Mouse (Mus musculus): ENCODE measurements around the gene Camkmt.

Camkmt gene

DNA sequence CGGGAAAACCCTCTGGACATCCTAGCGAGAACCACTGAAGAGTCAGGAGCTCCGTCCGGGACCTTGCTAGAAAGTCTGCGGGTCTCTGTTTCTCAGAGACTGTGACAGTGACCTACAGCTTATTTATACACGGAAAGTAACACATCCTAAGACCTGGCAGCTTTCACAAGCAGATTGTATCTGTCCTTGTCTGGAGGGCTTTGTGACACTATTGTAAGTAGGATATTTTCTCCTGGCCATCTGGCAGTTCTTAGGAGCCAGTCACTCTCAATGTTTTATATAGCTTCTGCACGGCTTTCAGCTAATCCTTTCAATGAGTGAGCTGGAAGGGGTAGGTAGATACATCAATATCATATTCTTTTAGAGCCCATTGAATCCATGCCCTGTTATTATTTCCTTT, 218.2 kb downstream of the Camkmt start:
- DNase-seq: peak; percentile 16 to 18

DNA sequence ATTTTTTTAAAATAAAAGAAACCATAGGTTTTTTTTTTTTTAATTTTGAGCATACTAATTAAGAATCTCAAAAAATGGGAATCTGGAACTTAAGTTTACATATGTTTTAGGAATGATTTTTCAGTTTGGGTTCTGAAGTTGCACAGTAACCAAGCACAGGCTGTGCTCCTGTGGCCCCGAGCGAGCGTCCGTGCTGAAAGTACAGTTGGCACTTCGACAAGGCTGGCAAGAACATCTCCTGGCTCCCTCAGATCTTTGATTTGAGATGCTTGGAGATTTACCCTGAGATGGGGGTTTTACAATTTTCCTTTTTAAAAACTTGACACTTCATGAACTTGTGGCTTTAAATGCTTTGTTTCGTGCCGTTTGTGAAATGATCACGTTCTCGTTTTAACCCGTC, 218.7 kb downstream of the Camkmt start:
- DNase-seq: peak; percentile 42 to 67

DNA sequence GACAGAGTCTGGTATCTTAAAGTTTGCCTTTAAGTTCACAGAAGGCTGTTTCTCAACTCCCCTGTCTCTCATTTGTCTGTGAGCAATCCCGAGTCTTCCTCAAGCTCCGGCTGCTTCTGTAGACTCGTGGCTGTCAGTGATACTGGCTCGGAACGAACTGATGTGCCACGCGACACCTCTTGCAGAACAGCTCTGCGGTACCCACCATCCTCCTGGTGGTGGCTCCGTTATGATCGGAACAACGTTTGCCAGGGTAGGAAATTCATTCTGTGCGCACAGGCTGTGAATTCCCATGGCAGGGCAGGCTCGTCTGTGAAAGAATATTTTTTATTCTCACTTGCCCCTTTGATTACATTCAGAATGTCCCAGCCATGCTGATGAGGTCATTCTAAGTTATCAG, 221.0 kb downstream of the Camkmt start:
- peak; percentile 15 to 26 for DNase-seq

DNA sequence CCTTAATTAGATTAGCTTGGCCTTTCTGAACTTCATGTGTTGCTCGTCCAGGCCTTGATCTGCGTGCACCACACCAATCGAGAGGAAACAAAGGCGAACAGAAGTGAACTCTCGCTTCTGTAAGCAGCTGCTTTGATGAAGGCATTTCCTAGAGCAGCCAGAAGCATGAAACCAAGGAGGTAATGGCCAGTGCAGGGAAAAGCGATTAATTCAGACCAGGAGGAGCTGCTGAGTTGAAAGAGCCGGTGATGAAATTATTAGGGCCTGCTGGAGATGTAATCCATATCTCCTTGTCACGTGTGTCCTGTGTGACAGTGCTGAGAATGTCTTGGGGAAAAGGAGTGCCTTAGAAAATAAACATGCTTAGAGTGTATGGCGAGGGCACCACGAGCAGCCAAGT, 228.0 kb downstream of the Camkmt start:
- DNase-seq: no peak

DNA sequence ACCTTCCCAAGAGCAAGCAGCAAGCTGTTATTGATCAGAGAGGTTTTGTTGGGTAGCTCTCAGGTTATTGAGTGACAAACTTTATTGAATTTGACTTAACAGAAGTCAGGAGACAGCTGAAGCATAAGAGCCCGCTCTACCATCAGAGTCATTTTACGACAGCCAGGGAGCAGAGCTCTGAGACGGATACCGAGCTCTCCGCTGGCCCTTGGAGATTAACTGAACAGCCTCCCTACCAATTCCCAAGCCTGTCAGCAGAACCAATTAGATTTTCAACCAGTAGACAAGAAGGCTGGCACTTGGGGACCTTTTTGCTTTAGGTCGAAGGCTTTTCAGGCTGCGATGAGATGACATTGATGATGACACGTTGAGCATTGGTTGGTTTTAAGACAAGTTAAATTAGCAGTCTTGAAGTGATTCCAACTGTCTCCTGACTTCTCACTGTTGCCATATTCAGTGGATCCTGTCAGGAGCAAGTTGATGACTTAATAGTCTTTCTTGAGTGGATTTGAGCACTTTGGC, 229.5 kb downstream of the Camkmt start:
- DNase-seq: no peak

DNA sequence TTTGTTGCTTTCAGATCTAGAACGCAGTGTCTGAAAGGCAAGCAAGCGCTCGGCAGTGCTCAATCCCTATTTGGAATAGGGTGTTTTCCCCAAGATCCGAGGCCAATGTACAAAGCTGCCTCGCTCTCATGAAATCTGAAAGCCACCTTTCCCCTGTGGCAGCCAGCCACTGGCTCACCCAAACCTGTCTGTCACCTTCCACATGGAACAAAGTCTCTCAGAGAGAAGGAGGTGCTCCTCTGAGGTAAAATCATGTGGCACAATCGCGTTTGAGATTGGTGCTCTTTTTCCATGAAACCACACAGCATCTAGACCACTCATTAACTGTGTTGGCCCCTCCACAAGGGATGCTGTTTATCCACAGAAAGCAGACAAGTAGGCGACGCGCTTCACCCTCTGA, 238.5 kb downstream of the Camkmt start:
- no peak for DNase-seq

DNA sequence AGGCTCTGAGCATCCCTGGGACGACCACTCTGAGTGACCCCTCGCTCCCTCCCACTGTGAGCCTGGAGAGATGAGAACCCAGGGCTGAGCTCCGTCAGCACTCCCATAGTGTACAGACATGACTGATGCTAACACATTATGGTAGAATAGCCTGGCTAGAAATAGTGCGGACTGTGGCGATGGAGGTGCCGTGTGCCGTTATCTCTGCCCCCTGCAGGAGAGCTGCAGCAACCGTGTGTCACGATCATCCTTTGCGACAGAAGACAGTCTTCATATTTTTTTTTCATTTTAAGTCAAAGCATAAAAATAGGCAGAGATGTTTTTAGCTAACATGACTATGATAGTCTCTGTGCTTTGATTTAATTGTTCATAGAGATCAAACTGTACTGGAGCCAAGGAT, 245.1 kb downstream of the Camkmt start:
- DNase-seq: no peak

DNA sequence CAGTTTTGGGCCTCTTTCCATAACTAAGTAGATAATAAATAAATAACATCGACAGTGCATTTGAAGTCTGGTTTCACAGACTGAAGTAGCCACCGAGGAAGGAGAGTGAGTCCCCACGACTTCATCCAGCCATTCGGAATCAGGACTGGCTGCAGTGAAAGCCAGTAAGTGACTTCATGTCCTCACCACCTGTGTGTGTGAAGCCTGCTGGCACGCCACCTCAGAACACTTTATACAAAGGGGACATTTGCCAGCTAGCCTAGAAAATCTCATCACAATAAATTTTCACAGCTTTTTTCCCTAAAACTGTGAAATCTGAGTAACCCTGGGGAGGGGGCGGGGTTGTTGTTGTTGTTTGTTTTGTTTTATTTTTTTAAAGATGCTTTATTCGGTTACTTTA, 247.3 kb downstream of the Camkmt start:
- DNase-seq: peak; percentile 25 to 53

DNA sequence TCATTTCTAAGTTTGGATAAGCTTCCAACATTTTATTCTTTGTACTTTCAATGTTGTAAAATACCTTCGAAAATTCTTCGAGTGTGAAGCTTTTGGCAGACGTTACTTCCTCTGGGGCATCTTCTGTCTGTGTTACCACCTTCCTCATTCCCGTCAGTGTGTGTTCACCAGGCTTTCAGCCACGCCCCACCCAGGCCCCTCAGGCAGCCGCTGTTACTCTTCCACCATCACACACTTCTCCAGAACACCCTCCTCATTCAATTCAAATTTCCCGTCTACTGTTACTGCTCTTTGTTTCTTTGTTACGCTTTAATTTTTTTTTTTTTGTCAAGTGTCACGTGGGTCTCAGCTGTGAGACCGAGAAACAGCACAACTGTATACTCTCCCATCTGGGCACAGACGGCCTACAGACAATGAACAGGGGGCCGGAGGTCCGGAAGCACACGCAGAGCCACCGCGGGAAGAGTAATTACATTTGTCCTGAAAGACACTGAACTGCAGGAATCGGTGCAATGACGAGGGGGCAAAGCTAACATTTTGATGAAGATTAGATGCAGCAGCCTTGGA, 250.9 kb downstream of the Camkmt start:
- DNase-seq: no peak

DNA sequence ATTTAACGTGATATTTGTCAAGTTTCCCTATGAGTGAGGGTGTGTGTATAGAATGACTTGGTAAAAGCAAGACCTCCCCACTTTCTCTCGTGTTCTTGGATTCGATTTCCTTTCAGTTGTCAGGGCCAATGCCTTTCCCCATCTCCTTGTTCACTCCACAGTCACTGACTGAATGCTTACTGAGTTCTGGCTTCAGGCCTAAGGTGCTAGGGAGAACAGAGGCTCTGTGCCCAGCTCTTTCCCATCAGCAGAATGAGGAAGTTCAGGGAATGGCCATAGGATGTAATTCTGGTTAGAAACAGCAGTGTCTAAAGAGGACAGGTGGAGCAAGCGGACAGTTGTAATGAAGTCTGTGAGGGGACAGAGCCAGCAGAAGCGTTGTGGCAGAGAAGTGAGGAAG, 252.1 kb downstream of the Camkmt start:
- DNase-seq: peak; percentile 41 to 54

DNA sequence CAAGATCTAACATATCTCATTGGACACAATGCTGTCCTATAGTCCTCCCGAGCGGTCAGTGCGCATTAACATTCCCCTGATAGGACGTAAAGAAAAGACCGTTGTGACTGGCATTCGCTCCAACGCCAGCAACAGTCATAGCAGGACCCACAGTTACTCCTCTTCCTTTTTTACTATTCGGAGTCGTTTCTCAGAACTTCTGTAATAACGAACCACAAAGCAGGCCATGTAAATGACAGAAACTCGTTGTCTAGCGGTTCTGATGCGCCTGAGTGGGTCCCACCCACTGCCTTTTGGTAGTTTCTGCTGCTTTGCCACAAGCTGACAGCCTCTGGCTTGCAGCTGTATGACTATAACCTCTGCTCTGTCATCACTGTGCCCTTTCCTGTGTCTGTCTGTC, 253.1 kb downstream of the Camkmt start:
- no peak for DNase-seq

DNA sequence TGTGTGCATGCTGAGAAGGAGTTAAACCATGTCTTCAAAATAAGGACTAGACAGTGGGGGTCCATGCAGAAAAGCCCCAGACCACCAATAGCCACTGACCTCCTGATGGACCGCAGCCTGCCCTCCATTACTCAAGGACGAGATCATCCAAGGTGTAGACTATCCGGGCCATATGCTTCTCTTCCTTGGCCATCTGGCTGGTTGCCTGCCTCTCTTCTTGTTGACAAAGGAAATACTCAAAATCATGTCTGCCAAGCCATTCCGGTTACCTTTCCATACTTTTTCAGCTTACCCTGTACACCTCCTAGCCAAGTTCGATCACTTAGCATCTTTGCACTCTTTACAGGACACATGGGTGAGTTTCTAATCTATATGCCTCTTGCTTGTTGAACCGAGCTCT, 256.3 kb downstream of the Camkmt start:
- peak; percentile 72 to 84 for DNase-seq

DNA sequence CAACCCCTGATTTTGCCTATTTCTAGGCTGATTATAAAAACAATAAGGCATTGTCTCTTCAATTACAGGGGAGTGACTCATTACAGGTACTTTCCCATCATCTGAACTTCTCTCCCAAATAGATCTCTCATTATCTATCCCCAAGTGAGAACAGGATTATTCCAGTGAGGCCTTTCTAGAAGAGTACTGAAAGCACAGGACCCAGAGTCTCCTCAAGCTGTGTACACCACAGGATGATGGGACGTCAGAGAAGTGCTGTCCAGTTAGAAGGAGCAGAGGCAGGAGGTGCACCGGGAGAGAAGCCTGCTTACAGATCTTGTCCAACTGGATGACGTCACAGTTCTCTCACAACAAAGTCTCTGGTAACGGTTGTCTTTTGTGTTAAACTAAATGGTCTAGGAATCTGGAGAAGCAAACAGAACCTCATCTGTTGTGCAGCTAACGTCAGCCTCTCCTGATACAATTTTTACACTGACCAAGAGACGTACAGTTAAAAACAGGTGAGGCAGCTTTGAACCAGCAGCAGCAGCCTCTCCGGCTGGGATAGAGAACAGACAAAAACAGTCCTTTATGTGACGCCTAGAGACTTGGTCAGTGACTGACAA, 259.1 kb downstream of the Camkmt start:
- DNase-seq: no peak

DNA sequence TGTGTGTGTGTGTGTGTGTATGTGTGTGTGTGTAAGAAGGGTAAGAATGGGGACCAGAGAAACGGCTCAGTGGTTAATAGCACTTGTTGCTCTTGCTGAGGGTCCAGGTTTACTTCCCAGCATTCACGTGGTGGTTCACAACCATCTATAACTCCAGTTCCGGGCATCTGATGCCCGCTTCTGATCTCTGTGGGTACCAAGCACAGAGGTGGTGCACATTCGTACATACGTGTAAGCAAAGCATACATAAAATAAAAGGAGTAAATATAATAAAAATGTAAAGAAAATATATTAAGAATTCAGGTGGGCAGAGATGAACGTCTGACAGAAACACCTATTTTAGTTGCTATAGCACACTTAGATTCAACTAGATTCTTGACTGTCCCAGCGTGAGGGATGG, 260.9 kb downstream of the Camkmt start:
- no peak for DNase-seq

DNA sequence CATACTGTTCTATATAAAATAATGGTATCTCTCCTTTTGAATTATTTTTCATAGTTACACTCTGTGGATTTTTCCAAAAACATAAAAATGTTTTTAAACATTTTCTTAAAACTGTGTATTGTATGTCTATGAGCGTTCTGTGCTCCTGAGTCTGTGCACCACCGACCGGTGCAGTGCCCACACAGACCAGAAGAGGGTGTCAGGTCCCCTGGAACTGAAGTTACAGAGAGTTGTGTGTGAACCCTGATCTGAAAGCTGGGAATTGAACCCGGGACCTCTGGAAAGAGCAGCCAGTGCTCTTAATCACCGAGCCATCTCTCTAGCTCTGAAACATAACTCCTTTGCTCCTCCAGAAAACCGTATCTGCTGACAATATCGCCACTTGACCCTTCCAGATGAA, 262.4 kb downstream of the Camkmt start:
- peak in 1 of 2 experiments; percentile 39 for DNase-seq

DNA sequence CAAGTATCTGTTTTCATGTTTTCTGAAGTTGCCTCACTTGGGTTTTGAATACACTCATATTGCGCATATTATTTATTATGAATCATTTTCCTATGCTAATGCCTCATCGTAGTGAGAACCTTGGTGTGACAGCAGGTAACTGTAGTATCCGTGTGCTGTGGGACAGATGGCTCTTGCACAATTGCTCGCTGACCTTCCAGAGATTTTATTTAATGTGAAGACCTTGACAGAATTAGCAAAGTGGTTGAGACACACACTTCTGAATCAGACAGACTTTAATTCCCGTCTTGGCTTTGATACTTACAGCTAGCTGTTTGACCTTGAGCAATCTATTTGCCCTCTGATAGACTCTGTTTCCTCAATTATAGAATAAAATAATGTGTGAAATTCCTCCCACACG, 262.8 kb downstream of the Camkmt start:
- DNase-seq: peak in 1 of 2 experiments; percentile 33

DNA sequence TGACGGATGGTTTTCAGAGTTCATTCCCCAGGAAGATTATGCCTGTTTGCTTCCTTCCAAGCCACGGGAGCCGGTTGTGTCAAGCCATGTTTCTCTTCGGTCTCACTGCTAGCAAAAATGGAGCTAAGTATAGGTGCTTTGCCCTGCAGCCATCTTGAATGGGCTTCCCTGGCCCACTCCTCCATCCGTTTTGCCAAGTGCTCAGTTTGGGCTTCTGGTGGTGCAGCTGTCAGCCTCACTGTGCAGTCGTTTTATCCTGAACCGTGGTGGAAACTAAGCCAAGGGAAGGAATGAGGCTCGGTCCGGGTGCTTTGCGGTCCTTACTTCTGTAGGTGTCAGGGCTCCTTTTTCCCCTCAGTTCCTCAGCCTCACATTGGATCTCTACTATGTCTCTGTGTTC, 263.3 kb downstream of the Camkmt start:
- peak; percentile 15 to 21 for DNase-seq

DNA sequence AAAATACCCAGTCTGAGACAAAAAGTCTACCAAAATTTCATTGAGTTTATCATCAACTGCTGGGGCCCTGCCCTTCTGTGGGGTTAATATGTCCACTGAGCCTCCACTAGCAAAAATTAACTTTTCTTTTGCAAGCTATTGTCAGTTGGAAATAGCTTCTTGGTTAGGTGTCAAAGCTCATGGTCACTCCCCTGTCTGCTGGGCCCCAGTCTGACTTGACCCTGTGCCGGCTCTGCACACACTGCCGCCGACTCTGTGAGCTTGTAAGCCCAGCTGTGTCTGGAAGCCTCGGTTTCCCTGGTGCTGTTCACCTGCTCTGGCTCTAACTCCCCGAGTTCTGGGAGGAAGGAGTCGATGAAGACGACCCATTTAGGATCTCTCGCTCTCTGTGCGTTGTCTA, 265.0 kb downstream of the Camkmt start:
- no peak for DNase-seq

DNA sequence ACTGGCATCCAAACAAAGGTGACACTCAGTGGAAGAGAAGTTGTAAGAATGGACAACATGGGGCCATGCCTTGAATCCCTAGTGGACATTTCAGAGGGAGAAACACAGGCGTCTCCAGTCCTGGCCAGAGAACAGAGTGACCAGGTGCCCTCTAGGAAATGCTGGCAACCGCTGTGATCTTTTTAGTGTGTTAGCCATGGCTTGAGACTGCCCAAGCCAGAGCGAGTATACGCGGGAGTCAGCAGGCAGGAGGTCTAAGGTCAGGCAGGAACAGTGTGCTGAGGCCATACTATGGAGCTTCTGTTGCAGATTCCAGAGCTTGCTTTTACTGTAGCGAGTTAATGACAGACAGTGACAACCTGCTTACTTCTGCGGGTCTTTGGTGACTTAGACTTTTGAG, 270.7 kb downstream of the Camkmt start:
- DNase-seq: peak in 1 of 2 experiments; percentile 17

DNA sequence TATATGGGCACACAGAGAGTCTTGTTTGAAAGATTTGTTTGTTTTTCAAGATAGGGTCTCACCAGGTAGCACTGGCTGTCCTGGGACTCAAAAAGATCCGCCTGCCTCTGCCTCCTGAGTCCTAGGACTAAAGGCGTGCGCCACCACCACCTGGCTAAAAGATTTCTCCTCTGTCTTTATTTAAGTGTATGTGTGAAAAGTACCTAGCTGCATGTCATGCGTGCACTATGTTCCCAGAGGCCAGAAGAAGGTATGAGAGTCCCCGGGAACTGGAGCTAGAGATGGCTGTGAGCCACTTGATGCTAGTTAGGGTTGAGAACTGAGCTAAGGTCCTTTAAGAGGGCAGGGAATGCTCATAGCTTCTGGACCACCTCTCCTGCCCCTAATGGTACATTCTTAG, 277.0 kb downstream of the Camkmt start:
- no peak for DNase-seq

DNA sequence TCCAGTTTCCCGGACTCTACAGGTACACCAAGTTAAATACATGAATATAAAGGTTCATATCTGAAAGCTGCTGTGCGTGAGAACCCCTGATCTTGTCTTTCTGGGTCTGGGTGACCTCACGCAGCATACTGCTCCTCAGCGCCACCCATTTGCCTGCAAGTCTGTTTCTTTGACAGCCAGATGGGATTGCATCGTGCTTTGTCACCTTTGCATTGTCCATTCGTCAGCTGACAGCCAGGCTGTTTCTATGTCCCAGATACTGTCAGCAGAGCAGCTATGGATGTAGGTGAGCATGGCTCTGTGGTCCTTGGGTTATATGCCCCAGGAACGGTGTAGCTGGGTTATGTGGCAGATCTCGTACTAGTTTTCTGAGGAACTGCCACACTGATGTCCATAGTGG, 278.4 kb downstream of the Camkmt start:
- peak in 1 of 2 experiments; percentile 43 for DNase-seq

DNA sequence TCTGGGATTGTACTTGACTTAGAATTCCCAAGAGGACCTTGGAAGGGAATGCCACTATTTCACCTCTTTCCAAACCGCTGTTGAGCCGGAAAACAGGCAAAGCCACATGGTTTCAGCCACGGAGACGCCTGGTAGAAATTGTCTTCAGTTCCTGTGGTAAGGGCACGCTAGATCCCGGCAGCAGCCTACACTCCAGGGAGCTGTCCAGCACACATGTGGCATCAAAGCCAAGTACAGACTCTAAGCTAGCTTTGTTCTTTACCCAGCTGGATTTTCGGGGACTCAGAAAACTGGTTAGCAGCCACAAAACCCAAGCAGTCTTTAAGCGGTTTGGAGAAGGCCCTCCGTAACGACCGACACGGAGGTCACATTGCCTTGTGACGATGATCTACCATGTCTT, 281.7 kb downstream of the Camkmt start:
- DNase-seq: no peak

DNA sequence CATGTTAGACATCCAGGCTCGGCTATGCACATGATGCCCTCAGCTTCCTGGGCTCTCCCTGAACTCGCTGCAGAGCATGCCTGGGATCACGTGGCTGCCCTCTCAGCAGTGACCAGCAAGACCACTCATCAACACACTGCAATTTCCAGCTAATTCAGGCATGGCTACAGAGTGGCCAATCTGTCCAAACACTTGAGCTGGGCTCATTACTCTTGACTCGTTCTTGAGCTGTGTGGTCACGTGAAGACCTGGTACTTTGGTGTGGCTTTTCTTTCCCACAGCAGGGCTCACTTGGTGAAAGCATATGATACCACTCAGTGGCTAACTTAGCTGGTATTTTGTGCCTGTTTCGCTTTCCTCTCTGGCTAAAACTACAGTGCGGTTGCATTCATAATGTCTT, 282.2 kb downstream of the Camkmt start:
- no peak for DNase-seq

DNA sequence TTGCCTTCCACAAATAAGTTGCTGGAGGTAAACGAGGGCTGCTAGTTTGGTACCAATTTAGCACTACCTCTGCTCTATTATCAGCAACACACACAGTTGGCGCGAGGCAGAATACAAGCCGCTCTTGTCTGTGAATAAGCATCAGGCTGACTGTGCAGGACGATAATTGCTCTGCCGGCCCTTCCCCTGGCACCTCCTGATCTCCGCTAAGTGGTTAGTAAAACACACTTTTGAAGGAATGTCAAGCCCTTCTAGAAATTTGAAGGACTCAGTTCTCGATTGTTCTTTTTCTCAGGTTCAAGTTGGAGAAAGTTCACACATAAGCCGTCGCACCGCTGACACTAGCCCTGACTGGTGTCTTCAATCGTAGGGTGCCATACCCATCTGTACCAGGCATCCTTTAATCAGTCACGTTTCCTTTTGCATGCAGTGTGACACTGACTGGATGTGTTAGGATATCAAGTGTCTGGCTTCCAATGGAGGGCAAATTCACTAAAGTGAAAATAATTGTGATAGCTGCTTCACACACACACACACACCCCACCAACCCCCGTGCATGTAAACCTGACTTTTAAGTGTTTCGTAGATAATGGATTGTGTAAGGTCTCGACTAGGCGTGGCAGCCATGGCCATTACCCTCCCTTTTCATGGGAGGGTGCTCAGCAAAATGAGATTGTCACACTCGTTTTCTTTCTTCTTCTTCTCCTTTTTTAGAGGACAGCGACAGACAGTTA, 283.9 kb downstream of the Camkmt start:
- no peak for DNase-seq

Data from cerebellum, postnatal 25 days (tissue).